Mouse (Mus musculus) MN1 (cell line): ENCODE results near the gene Ric8b.

ENCODE experiments used
- DNase-seq: peaks from one replicate; pipeline ENCODE4 v3.0.0-alpha.2; 2016; ENCODE audit warnings: low spot score

Gene Ric8b

GRCm38 (mm10) chr10:85054876-85055275 lies 137.5 kb downstream of the Ric8b start:
- DNase-seq = no peak
